Mouse (Mus musculus): ENCODE measurements around the gene Rassf1.

Rassf1 gene

GRCm38 (mm10) chr9:107551117-107551889 is at the start of gene Rassf1:
Gene Rassf1, plus strand, starts transcription at chr9:107551555.
- no peak for DNase-seq (ENCODE audit: low read depth, low spot score)

- DNase-seq (ENCODE audit: low read depth, low spot score) = no peak
Observed at GRCm38 (mm10) chr9:107502131-107502846, 49.1 kb upstream of the Rassf1 start.

- DNase-seq (ENCODE audit: low read depth, low spot score) = no peak
Observed at GRCm38 (mm10) chr9:107504662-107505537, 46.5 kb upstream of the Rassf1 start.

- peak; percentile 26 for DNase-seq (ENCODE audit: low read depth, low spot score)
Observed at GRCm38 (mm10) chr9:107508266-107508665, 43.1 kb upstream of the Rassf1 start.

GRCm38 (mm10) chr9:107510384-107511100 is 40.8 kb upstream of the Rassf1 start:
- no peak for DNase-seq (ENCODE audit: low read depth, low spot score)

GRCm38 (mm10) chr9:107511436-107511835 is 39.9 kb upstream of the Rassf1 start:
- no peak for DNase-seq (ENCODE audit: low read depth, low spot score)

GRCm38 (mm10) chr9:107512326-107512725 is 39.0 kb upstream of the Rassf1 start:
- DNase-seq (ENCODE audit: low read depth, low spot score) = no peak

- peak; percentile 78 for DNase-seq (ENCODE audit: low read depth, low spot score)
Observed at GRCm38 (mm10) chr9:107514303-107514955, 36.9 kb upstream of the Rassf1 start.

GRCm38 (mm10) chr9:107520331-107520730 is 31.0 kb upstream of the Rassf1 start:
- DNase-seq (ENCODE audit: low read depth, low spot score) = no peak

GRCm38 (mm10) chr9:107521190-107521589 is 30.2 kb upstream of the Rassf1 start:
- DNase-seq (ENCODE audit: low read depth, low spot score) = peak; percentile 73

- peak; percentile 60 for DNase-seq (ENCODE audit: low read depth, low spot score)
Observed at GRCm38 (mm10) chr9:107521711-107522399, 29.5 kb upstream of the Rassf1 start.

GRCm38 (mm10) chr9:107522400-107522711 is 29.0 kb upstream of the Rassf1 start:
- no peak for DNase-seq (ENCODE audit: low read depth, low spot score)

GRCm38 (mm10) chr9:107526198-107527026 is 24.9 kb upstream of the Rassf1 start:
- peak; percentile 89 for DNase-seq (ENCODE audit: low read depth, low spot score)

GRCm38 (mm10) chr9:107533791-107534407 is 17.5 kb upstream of the Rassf1 start, which contains the start of gene Tmem115:
Gene Tmem115, plus strand, starts transcription at chr9:107533945.
- peak; percentile 99 for DNase-seq (ENCODE audit: low read depth, low spot score)

- no peak for DNase-seq (ENCODE audit: low read depth, low spot score)
Observed at GRCm38 (mm10) chr9:107534408-107535202, 16.8 kb upstream of the Rassf1 start.

GRCm38 (mm10) chr9:107538231-107538630 is 13.1 kb upstream of the Rassf1 start:
- DNase-seq (ENCODE audit: low read depth, low spot score) = no peak

- DNase-seq (ENCODE audit: low read depth, low spot score) = no peak
Observed at GRCm38 (mm10) chr9:107538711-107539110, 12.6 kb upstream of the Rassf1 start.

- no peak for DNase-seq (ENCODE audit: low read depth, low spot score)
Observed at GRCm38 (mm10) chr9:107539940-107540339, 11.4 kb upstream of the Rassf1 start.
